Mouse (Mus musculus) stomach, embryonic 14.5 days (tissue): ENCODE results near the gene Olfr730. TPM values are rescaled to one million over a fixed set of nuclear protein-coding genes. Genes with fewer than 3 reads are reported as not detected.

Source experiments
- ATAC-seq: fragments of 200-750 bp; cut with Nextera tagmentation; 2 replicates; pipeline ENCODE4 v1.8.0; 2017; ENCODE audit warnings: low read depth, moderate TSS enrichment; ENCODE audit not compliant: insufficient number of reproducible peaks, insufficient read depth, low FRiP score
- H3K27ac ChIP-seq: fragments of 300-500 bp; sonication (generic); 2 replicates; pipeline ENCODE4 v1.5.1; 2014; ENCODE audit warnings: mild to moderate bottlenecking, low read length, moderate library complexity, mixed read lengths
- H3K27me3 ChIP-seq: fragments of 300-500 bp; sonication (generic); 2 replicates; pipeline ENCODE4 v1.6.1; 2014; ENCODE audit warnings: low read length, control low read depth, mixed read lengths; ENCODE audit not compliant: control insufficient read depth, insufficient read depth
- H3K36me3 ChIP-seq: fragments of 300-500 bp; sonication (generic); 2 replicates; pipeline ENCODE4 v1.6.1; 2014; ENCODE audit warnings: mild to moderate bottlenecking, control low read depth, low read length, moderate library complexity, mixed read lengths; ENCODE audit not compliant: control insufficient read depth, insufficient read depth
- H3K4me1 ChIP-seq: fragments of 300-500 bp; sonication (generic); 2 replicates; pipeline ENCODE4 v1.6.1; 2014; ENCODE audit warnings: low read length, control low read depth, mixed read lengths; ENCODE audit not compliant: control insufficient read depth, insufficient read depth
- H3K4me2 ChIP-seq: fragments of 300-500 bp; sonication (generic); replicated peaks from 2 replicates; pipeline ENCODE4 v1.6.1; 2014; ENCODE audit warnings: low read depth, low read length, control low read depth
- H3K4me3 ChIP-seq: fragments of 300-500 bp; sonication (generic); 2 replicates; pipeline ENCODE4 v1.5.1; 2014; ENCODE audit warnings: low read depth, low read length, control low read depth
- H3K9ac ChIP-seq: fragments of 300-500 bp; sonication (generic); replicated peaks from 2 replicates; pipeline ENCODE4 v1.6.1; 2014; ENCODE audit warnings: low read depth, mild to moderate bottlenecking, control low read depth, low read length, moderate library complexity, mixed read lengths
- H3K9me3 ChIP-seq: fragments of 300-500 bp; sonication (generic); 2 replicates; pipeline ENCODE4 v1.6.1; 2016; ENCODE audit warnings: low read depth, low read length, control low read depth; ENCODE audit not compliant: control insufficient read depth
- WGBS: fragments of 180-500 bp; shearing (Covaris S2); extraction: QIAGEN DNeasy Blood & Tissue Kit; methylation state at CpG from one replicate; pipeline ENCODE4 v1.1.7; 2014; 5-methylcytosine and 5-hydroxymethylcytosine counted together
- polyA plus RNA-seq: library from polyadenylated mRNA; unstranded; fragments of >200 nt; fragmentation: Nextera tagmentation; extraction: Ambion mirVana; gene quantifications from 2 replicates; pipeline ENCODE4 v1.2.1, GENCODE M21; 2014

Gene Olfr730
- not detected in 2 replicates for polyA plus RNA-seq

DNA sequence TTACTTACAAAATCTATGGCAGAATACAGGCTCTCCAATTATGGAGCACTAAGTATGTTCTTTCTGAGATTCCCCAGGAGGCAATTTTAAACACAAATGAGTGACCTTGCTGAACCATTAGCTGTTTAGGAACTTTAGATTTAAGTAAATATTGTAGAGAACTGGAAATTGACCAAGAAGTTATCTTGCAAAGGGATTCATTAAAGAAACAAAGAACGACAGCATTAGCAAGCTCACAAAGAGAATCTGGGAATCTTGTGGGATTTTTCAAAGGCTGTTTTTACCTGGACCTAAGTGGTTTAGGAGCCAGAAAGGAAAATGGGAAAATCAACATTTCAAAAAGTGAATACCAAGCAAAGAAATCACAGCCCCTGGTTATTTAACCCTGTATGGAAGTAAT, at the start of gene Olfr730:
Olfr730 (minus strand) TSS at position 101 of the 400 bp plus-strand sequence.
- no peaks in the 10 kb centered on the region for H3K27me3 ChIP-seq
- no peaks in the 10 kb centered on the region for H3K36me3 ChIP-seq
- no peak within 1 kb of the TSS for H3K4me3 ChIP-seq
- no peaks in the 10 kb centered on the region for H3K9me3 ChIP-seq
- 46% methylated on average over 1 of the region's 1 CpGs for WGBS
- H3K27ac ChIP-seq = no peak within 1 kb of the TSS
- ATAC-seq = no peak
- H3K9ac ChIP-seq = no peak within 1 kb of the TSS
- H3K4me1 ChIP-seq = no peaks in the 10 kb centered on the region
- H3K4me2 ChIP-seq = no peak within 1 kb of the TSS

DNA sequence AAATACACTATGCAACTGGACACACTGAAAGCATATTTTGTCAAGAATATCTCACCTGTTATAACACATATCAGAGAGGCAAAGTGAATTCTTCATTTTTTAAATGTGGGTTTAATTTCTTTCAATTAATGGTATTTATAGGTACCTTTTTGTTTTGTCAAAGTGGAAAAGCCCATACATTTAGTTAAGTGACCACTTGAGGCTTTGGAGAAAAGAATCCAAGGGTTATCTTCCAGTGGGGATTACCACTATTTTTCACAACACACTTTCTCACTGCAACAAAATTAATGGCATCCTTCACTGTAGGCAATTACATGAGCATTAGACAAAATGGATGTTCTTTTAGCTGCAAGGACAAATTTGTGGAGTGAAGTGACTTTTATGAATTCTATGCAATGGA, 35.2 kb downstream of the Olfr730 start, which contains the start of gene Olfr729:
Olfr729 (minus strand) TSS at position 101 of the 400 bp plus-strand sequence.
- ATAC-seq = no peak
- no peaks in the 10 kb centered on the region for H3K27me3 ChIP-seq

DNA sequence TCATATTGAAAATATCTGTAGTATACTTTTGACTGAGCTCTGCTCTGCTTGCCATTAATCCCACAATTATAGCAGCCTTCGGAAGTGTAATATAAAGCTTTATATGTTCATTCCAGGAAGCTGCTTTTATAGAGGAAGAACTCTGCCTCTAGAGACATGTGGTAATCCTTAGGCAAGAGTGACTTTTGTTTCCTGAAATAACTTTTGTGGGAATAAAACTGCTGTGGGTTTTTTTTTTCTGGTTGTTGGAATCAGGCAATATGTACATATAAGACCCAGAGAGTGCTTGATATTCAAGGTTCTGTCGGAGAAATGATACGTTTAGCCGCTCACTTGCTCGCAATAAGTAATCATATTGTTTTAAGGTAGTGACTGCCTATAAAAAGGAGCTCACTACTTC, 45.4 kb downstream of the Olfr730 start, which contains the start of gene Olfr728:
Olfr728 (minus strand) TSS at position 101 of the 400 bp plus-strand sequence.
- no peak within 1 kb of the TSS for H3K27ac ChIP-seq
- H3K4me2 ChIP-seq = no peak within 1 kb of the TSS
- H3K4me3 ChIP-seq = no peak within 1 kb of the TSS
- H3K4me1 ChIP-seq = no peaks in the 10 kb centered on the region
- H3K9ac ChIP-seq = no peak within 1 kb of the TSS
- H3K36me3 ChIP-seq = no peaks in the 10 kb centered on the region
- 85% methylated on average over 5 of the region's 5 CpGs for WGBS
- ATAC-seq = no peak
- no peaks in the 10 kb centered on the region for H3K9me3 ChIP-seq
- H3K27me3 ChIP-seq = no peaks in the 10 kb centered on the region

More for the DNA sequence above, 35.2 kb downstream of the Olfr730 start, which contains the start of gene Olfr729:
- Histone ChIP-seq H3K9ac (no peak within 1 kb of the TSS), H3K4me3 (no peak within 1 kb of the TSS), H3K4me2 (no peak within 1 kb of the TSS), H3K36me3 (no peaks in the 10 kb centered on the region), H3K27ac (no peak within 1 kb of the TSS), H3K9me3 (no peaks in the 10 kb centered on the region), H3K4me1 (no peaks in the 10 kb centered on the region)

Other genes starting within 250 kb of the Olfr730 start
- gene Olfr724, start 224.9 kb downstream of the Olfr730 start, polyA plus RNA-seq = not detected in 2 replicates
- not detected in 2 replicates for gene Olfr725, start 147.8 kb downstream of the Olfr730 start, polyA plus RNA-seq
- not detected in 2 replicates for gene Olfr726, start 97.2 kb downstream of the Olfr730 start, polyA plus RNA-seq
- not detected in 2 replicates for gene Olfr727, start 65.0 kb downstream of the Olfr730 start, polyA plus RNA-seq
- not detected in 2 replicates for gene Olfr728, start 45.5 kb downstream of the Olfr730 start, polyA plus RNA-seq
- gene Olfr729, start 35.3 kb downstream of the Olfr730 start, polyA plus RNA-seq = not detected in 2 replicates
- not detected in 2 replicates for gene Olfr731, start 53.7 kb upstream of the Olfr730 start, polyA plus RNA-seq
- not detected in 2 replicates for gene Olfr732, start 96.0 kb upstream of the Olfr730 start, polyA plus RNA-seq
- not detected in 2 replicates for gene Olfr733, start 113.3 kb upstream of the Olfr730 start, polyA plus RNA-seq
- gene Olfr734, start 138.6 kb upstream of the Olfr730 start, polyA plus RNA-seq = not detected in 2 replicates
- gene Olfr735, start 160.7 kb upstream of the Olfr730 start, polyA plus RNA-seq = not detected in 2 replicates
- gene Tlr11, start 169.7 kb upstream of the Olfr730 start, polyA plus RNA-seq = not detected in 2 replicates
- not detected in 2 replicates for gene Olfr736, start 193.0 kb upstream of the Olfr730 start, polyA plus RNA-seq
- not detected in 2 replicates for gene Olfr738, start 219.4 kb upstream of the Olfr730 start, polyA plus RNA-seq
- not detected in 2 replicates for gene Olfr739, start 230.4 kb upstream of the Olfr730 start, polyA plus RNA-seq